Mouse (Mus musculus) neural tube, embryonic 14.5 days (tissue): ENCODE results near the gene Hcn1. TPM values are rescaled to one million over a fixed set of nuclear protein-coding genes. Genes with fewer than 3 reads are reported as not detected.

Experiments
- ATAC-seq: fragments of 200-750 bp; cut with Nextera tagmentation; 2 replicates; pipeline ENCODE4 v1.8.0; 2017; ENCODE audit warnings: low read depth, mild to moderate bottlenecking, moderate TSS enrichment, moderate library complexity
- H3K27ac ChIP-seq: fragments of 300-500 bp; sonication (generic); 2 replicates; pipeline ENCODE4 v1.5.1; 2014; ENCODE audit warnings: low read depth, mild to moderate bottlenecking, control low read depth, low read length, moderate library complexity, mixed read lengths
- H3K27me3 ChIP-seq: fragments of 300-500 bp; sonication (generic); 2 replicates; pipeline ENCODE4 v1.6.1; 2014; ENCODE audit warnings: low read length; ENCODE audit not compliant: control insufficient read depth, insufficient read depth
- H3K36me3 ChIP-seq: fragments of 300-500 bp; sonication (generic); 2 replicates; pipeline ENCODE4 v1.6.1; 2014; ENCODE audit warnings: low read length, mixed read lengths; ENCODE audit not compliant: control insufficient read depth, insufficient read depth
- H3K4me1 ChIP-seq: fragments of 300-500 bp; sonication (generic); 2 replicates; pipeline ENCODE4 v1.6.1; 2014; ENCODE audit warnings: low read length; ENCODE audit not compliant: control insufficient read depth, insufficient read depth
- H3K4me2 ChIP-seq: fragments of 300-500 bp; sonication (generic); 2 replicates; pipeline ENCODE4 v1.6.1; 2014; ENCODE audit warnings: mild to moderate bottlenecking, low read depth, low read length, control low read depth
- H3K4me3 ChIP-seq: fragments of 300-500 bp; sonication (generic); 2 replicates; pipeline ENCODE4 v1.5.1; 2014; ENCODE audit warnings: low read depth, low read length, control low read depth, mixed read lengths
- H3K9ac ChIP-seq: fragments of 300-500 bp; sonication (generic); replicated peaks from 2 replicates; pipeline ENCODE4 v1.6.1; 2014; ENCODE audit warnings: low read depth, mild to moderate bottlenecking, control low read depth, low read length, mixed read lengths
- H3K9me3 ChIP-seq: fragments of 300-500 bp; sonication (generic); 2 replicates; pipeline ENCODE4 v1.6.1; 2016; ENCODE audit warnings: low read length; ENCODE audit not compliant: control insufficient read depth
- WGBS: fragments of 180-500 bp; shearing (Covaris S2); extraction: QIAGEN DNeasy Blood & Tissue Kit; methylation state at CpG from one replicate; pipeline ENCODE4 v1.1.7; 2014; 5-methylcytosine and 5-hydroxymethylcytosine counted together
- polyA plus RNA-seq: library from polyadenylated mRNA; unstranded; fragments of >200 nt; fragmentation: Nextera tagmentation; extraction: Ambion mirVana; gene quantifications from 2 replicates; pipeline ENCODE4 v1.2.1, GENCODE M21; 2014

Hcn1 gene
- polyA plus RNA-seq, 1 experiment from 2014 or later: 1.6 TPM

DNA sequence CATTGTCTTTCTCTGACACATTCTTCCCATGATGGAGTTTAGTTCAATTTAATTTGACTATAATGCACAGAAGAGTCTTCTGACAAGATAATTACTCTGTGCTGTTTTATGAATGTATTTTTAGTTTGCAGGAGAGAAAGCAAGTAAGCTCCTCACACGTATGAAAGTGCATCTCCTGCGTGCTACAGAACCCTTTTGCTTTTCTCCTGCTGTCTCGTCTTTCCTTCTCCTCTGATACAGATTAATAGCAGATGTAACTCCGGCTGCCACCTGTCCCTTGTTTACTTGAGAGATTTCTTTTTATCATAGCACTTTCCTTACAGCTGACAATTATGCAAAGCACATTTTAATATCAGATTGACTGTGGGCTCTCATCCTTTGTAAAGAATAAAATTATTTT is 120.0 kb downstream of the Hcn1 start:
- Histone ChIP-seq H3K27me3 (no peaks in the 10 kb centered on the region), H3K9me3 (no peaks in the 10 kb centered on the region), H3K36me3 (no peaks in the 10 kb centered on the region), H3K4me2 (no peak overlapping the region), H3K4me3 (no peak overlapping the region), H3K4me1 (no peaks in the 10 kb centered on the region), H3K9ac (no peak overlapping the region), H3K27ac (no peak overlapping the region)
- no peak for ATAC-seq
- WGBS: 48% methylated on average over 4 of the region's 4 CpGs

DNA sequence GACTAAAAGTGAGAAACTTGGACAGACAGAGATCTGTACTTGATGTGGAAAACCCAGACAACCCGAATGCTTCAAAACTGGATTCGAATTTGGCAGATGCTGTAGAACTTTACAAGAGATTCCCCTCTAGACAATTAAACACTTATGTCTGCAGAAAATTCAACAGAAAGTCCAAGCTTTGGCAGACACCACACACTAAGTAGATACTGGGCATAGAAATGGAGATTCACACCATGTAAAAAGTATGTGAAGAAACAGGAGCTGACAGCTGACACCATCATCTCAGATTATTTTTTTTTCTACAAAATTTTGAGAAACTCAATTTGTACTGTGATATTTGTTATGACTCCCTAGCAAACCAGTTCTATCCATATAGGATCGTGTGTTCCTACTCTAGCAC is 122.0 kb downstream of the Hcn1 start:
- Histone ChIP-seq H3K27ac (no peak overlapping the region), H3K27me3 (no peaks in the 10 kb centered on the region), H3K36me3 (no peaks in the 10 kb centered on the region), H3K4me3 (no peak overlapping the region), H3K4me2 (no peak overlapping the region), H3K4me1 (no peaks in the 10 kb centered on the region), H3K9ac (no peak overlapping the region), H3K9me3 (no peaks in the 10 kb centered on the region)
- WGBS: 86% methylated on average over 3 of the region's 3 CpGs
- ATAC-seq: no peak

DNA sequence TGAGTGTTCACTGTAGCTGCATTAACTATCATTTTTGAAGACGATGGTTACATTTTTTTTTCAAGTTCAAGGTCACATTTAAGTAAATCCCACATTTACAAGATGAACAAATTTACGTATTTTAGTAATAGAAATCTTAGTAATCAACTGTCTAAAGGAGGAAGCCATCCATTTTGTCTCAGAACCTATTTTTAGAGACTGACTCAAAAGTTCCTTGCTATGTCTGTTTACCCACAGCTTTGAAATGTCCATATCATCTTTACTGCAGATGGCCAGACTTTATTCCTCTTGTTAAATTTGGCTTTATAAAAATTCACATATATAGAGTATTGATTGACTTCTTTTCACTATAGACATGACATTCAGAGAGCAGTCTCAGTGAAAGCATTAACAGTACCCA is 126.3 kb downstream of the Hcn1 start:
- no peak overlapping the region for H3K27ac ChIP-seq
- 89% methylated on average over 2 of the region's 2 CpGs for WGBS
- no peak overlapping the region for H3K4me3 ChIP-seq
- no peak overlapping the region for H3K4me2 ChIP-seq
- H3K27me3 ChIP-seq: no peaks in the 10 kb centered on the region
- no peaks in the 10 kb centered on the region for H3K4me1 ChIP-seq
- no peaks in the 10 kb centered on the region for H3K36me3 ChIP-seq
- no peak overlapping the region for H3K9ac ChIP-seq
- ATAC-seq: no peak
- no peaks in the 10 kb centered on the region for H3K9me3 ChIP-seq

- no peaks in the 10 kb centered on the region for H3K9me3 ChIP-seq
- no peak for ATAC-seq
Measured at GRCm38 (mm10) chr13:117732738-117733137, 130.6 kb downstream of the Hcn1 start.

GRCm38 (mm10) chr13:117744451-117744850 is 142.3 kb downstream of the Hcn1 start:
- H3K36me3 ChIP-seq: no peaks in the 10 kb centered on the region
- 95% methylated on average over 3 of the region's 3 CpGs for WGBS
- no peak overlapping the region for H3K4me3 ChIP-seq
- no peak overlapping the region for H3K27ac ChIP-seq
- no peak for ATAC-seq
- no peak overlapping the region for H3K4me2 ChIP-seq
- H3K9ac ChIP-seq: no peak overlapping the region
- no peaks in the 10 kb centered on the region for H3K4me1 ChIP-seq
- no peaks in the 10 kb centered on the region for H3K9me3 ChIP-seq
- no peaks in the 10 kb centered on the region for H3K27me3 ChIP-seq

More at GRCm38 (mm10) chr13:117732738-117733137, 130.6 kb downstream of the Hcn1 start:
- Histone ChIP-seq H3K36me3 (no peaks in the 10 kb centered on the region), H3K4me3 (no peak overlapping the region), H3K9ac (no peak overlapping the region), H3K27ac (no peak overlapping the region), H3K4me1 (no peaks in the 10 kb centered on the region), H3K27me3 (no peaks in the 10 kb centered on the region), H3K4me2 (no peak overlapping the region)

DNA sequence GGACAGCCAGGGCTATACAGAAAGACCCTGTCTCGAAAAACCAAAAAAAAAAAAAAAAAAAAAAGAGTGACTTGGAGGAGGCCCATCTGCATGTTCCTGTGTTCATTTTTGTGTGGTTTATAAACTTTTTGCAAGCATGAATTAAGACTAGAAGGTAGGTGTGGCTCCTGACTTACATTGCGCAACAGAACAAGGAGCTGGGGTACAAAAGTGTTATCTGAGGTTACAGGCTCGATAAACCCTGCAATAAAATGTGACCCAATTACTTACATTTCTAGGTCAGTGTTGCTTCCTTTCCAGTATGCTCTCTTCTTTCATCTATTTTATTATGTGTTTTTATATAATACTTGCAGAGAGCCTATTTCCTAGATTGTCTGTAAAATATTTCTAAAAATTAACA is 143.1 kb downstream of the Hcn1 start:
- Histone ChIP-seq H3K27me3 (no peaks in the 10 kb centered on the region), H3K4me1 (no peaks in the 10 kb centered on the region), H3K36me3 (no peaks in the 10 kb centered on the region), H3K9me3 (no peaks in the 10 kb centered on the region), H3K27ac (no peak overlapping the region), H3K9ac (no peak overlapping the region), H3K4me2 (no peak overlapping the region), H3K4me3 (no peak overlapping the region)
- 77% methylated on average over 3 of the region's 3 CpGs for WGBS
- ATAC-seq: no peak

- no peak overlapping the region for H3K4me2 ChIP-seq
- H3K4me1 ChIP-seq: no peaks in the 10 kb centered on the region
- no peak overlapping the region for H3K27ac ChIP-seq
- H3K9ac ChIP-seq: no peak overlapping the region
- H3K27me3 ChIP-seq: no peaks in the 10 kb centered on the region
- no peak for ATAC-seq
- H3K36me3 ChIP-seq: no peaks in the 10 kb centered on the region
- H3K9me3 ChIP-seq: no peaks in the 10 kb centered on the region
- H3K4me3 ChIP-seq: no peak overlapping the region
- 70% methylated on average over 6 of the region's 6 CpGs for WGBS
Measured at GRCm38 (mm10) chr13:117765487-117765886, 163.4 kb downstream of the Hcn1 start.

DNA sequence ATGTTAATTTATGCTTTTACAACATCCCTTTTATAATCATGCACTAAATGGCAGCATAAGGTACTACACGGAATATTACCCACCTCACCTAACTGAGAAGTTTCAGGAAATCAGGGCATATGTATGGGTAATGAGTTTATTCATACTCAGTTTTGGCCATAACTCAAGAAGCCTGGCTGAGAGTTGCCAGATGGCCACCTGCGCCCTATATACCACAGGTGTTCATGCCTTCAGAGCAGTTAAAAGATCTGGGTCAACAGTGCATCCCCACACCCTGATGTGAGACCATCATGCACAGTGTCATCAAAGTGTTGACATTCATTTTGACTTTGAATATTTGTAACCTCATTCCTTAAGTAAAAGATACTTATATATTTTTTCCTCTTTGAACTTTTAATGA is 183.3 kb downstream of the Hcn1 start:
- Histone ChIP-seq H3K36me3 (no peaks in the 10 kb centered on the region), H3K4me1 (no peaks in the 10 kb centered on the region), H3K4me2 (no peak overlapping the region), H3K27me3 (no peaks in the 10 kb centered on the region), H3K4me3 (no peak overlapping the region), H3K9me3 (no peaks in the 10 kb centered on the region), H3K9ac (no peak overlapping the region), H3K27ac (no peak overlapping the region)
- ATAC-seq: no peak
- WGBS: 96% methylated on average over 2 of the region's 2 CpGs

DNA sequence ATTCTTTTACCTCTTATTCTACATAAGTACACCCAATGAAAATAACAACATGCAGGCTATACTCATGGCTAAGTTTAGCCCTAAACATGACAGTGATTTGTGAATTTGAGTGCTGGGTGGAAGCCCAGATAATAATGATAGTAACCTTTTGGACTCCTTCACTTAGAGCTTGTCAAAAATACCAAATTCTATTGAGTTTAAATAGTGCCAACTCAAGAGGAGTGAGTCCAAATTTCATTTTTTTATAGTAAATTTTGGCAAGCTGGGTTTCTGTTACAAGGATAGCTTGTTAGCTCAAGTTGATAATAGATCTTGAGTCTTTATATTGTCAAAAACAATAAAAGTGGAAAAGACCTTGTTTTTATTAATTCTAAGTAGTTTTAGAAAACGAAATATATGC is 190.7 kb downstream of the Hcn1 start:
- H3K4me3 ChIP-seq: no peak overlapping the region
- H3K27ac ChIP-seq: no peak overlapping the region
- no peaks in the 10 kb centered on the region for H3K36me3 ChIP-seq
- no peak overlapping the region for H3K9ac ChIP-seq
- no peak for ATAC-seq
- no peaks in the 10 kb centered on the region for H3K9me3 ChIP-seq
- WGBS: 67% methylated on average over 1 of the region's 1 CpGs
- no peaks in the 10 kb centered on the region for H3K27me3 ChIP-seq
- H3K4me2 ChIP-seq: no peak overlapping the region
- H3K4me1 ChIP-seq: no peaks in the 10 kb centered on the region

GRCm38 (mm10) chr13:117801061-117801460 is 198.9 kb downstream of the Hcn1 start:
- Histone ChIP-seq H3K4me2 (no peak overlapping the region), H3K27ac (no peak overlapping the region), H3K9me3 (no peaks in the 10 kb centered on the region), H3K9ac (no peak overlapping the region), H3K4me3 (no peak overlapping the region), H3K36me3 (no peaks in the 10 kb centered on the region), H3K27me3 (no peaks in the 10 kb centered on the region), H3K4me1 (no peaks in the 10 kb centered on the region)
- no peak for ATAC-seq
